Mouse (Mus musculus) urinary bladder, adult 18-20 months (tissue): Measurements from ENCODE around the gene Nfix.
"Not testable (repeated sequence)": the region's sequence is repeated elsewhere in the genome, so short reads cannot be mapped to it uniquely, and the experiment has no call there.

Source experiments
- DNase-seq, 2 experiments: peaks; one replicate each; pipeline ENCODE4 v3.0.0; 2022; ENCODE audit warnings: low spot score in 2 of 2, mixed read lengths in 2 of 2

The Nfix gene

GRCm38 (mm10) chr8:84700526-84700925, 99.6 kb downstream of the Nfix start:
- DNase-seq, result no peak

- no peak for DNase-seq
Measured at GRCm38 (mm10) chr8:84699861-84700322, 100.3 kb downstream of the Nfix start.

GRCm38 (mm10) chr8:84698929-84699401, 101.2 kb downstream of the Nfix start:
- DNase-seq, result peak in 1 of 2 experiments; percentile 56

- no peak for DNase-seq
Measured at GRCm38 (mm10) chr8:84698288-84698687, 101.9 kb downstream of the Nfix start.

GRCm38 (mm10) chr8:84697166-84698130, 102.7 kb downstream of the Nfix start:
- DNase-seq, result no peak

GRCm38 (mm10) chr8:84695140-84695539, 105.0 kb downstream of the Nfix start:
- no peak for DNase-seq

GRCm38 (mm10) chr8:84693332-84693731, 106.8 kb downstream of the Nfix start:
- no peak for DNase-seq

GRCm38 (mm10) chr8:84689091-84689915, 110.8 kb downstream of the Nfix start:
- peak; percentile 86 to 88 for DNase-seq

GRCm38 (mm10) chr8:84687705-84688100, 112.4 kb downstream of the Nfix start, which contains the start of gene Nacc1:
Gene Nacc1 (minus strand): TSS chr8:84687862.
- peak; percentile 79 to 82 for DNase-seq

GRCm38 (mm10) chr8:84687003-84687704, 113.0 kb downstream of the Nfix start:
- peak in 1 of 2 experiments; percentile 37 for DNase-seq

GRCm38 (mm10) chr8:84686191-84687002, 113.7 kb downstream of the Nfix start, which contains the start of gene Trmt1:
Gene Trmt1 (plus strand): TSS chr8:84686307.
- DNase-seq, result no peak

GRCm38 (mm10) chr8:84684537-84684936, 115.6 kb downstream of the Nfix start:
- DNase-seq, result no peak

- DNase-seq, result no peak
Measured at GRCm38 (mm10) chr8:84682257-84682656, 117.9 kb downstream of the Nfix start.

- DNase-seq, result no peak
Measured at GRCm38 (mm10) chr8:84681476-84681875, 118.7 kb downstream of the Nfix start.

GRCm38 (mm10) chr8:84677305-84677704, 122.8 kb downstream of the Nfix start:
- no peak for DNase-seq

GRCm38 (mm10) chr8:84670295-84671006, 129.7 kb downstream of the Nfix start:
- DNase-seq, result not testable (repeated sequence)

- no peak for DNase-seq
Measured at GRCm38 (mm10) chr8:84668731-84669485, 131.2 kb downstream of the Nfix start.

- DNase-seq, result no peak
Measured at GRCm38 (mm10) chr8:84668081-84668480, 132.1 kb downstream of the Nfix start.

- no peak for DNase-seq
Measured at GRCm38 (mm10) chr8:84665385-84665893, 134.7 kb downstream of the Nfix start.
